Mouse (Mus musculus) frontal cortex, postnatal 14 days (tissue): ENCODE measurements at regions not wholly inside any gene's neighbourhood (a gene's known extent, or its start where the extent isn't known, plus 50 kb on each side); places are given as distances from the start of the nearest gene placed in this dataset.
A peak's percentile ranks its signal among the peaks of the same experiment; 100 is the strongest.

ENCODE experiments used
- DNase-seq, 2 experiments: peaks; one replicate each; pipeline ENCODE4 v3.0.0; 2022; ENCODE audit warnings: low spot score in 2 of 2

GRCm38 (mm10) chr13:51227836-51228235 is 57.0 kb downstream of the Nxnl2 start:
- no peak for DNase-seq

- peak; percentile 17 to 21 for DNase-seq
Observed at GRCm38 (mm10) chr13:51228862-51229770, 58.3 kb downstream of the Nxnl2 start.

GRCm38 (mm10) chr13:51229862-51230261 is 59.0 kb downstream of the Nxnl2 start:
- DNase-seq, result no peak

- no peak for DNase-seq
Observed at GRCm38 (mm10) chr13:51231586-51231985, 60.8 kb downstream of the Nxnl2 start.

DNA sequence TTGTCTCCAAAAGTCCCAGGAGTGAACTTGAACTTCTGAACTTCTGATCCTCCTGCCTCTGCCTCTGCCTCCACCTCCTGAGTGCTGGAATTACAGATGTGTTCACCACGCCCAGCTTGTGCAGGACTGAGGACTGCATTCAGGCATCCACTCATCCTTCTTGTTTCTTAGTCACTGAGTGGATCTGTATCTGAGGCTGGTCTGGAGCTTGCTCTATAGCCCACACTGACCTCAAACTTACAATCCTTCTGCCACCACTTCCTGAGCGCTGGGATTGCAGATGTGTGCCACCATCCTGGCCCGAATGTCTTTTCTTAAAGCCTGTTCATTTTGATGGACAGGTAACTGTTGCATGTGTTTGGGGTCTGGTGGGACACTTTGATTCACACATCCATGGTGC is 76.6 kb downstream of the Nxnl2 start:
- DNase-seq, result no peak

GRCm38 (mm10) chr13:51253371-51253770 is 82.5 kb downstream of the Nxnl2 start:
- DNase-seq, result no peak

DNA sequence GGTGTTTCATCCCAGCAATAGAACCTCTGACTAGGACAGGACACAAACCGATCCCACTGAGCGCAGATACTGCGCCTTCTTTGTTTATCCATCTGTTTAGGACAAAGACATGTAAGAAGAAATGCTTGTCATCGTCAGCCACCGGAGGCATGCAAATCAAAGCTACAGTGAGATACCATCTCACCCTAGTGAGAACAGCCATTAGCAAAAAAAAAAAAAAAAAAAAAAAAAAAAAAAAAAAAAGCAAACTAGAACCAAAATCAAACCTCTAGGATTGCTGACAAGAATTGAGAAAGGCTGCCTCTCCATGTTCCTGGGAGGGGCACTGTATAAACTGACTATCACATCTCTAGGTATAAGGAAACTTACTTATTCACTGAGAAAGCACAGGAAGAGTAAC is 84.9 kb downstream of the Nxnl2 start:
- DNase-seq, result no peak

DNA sequence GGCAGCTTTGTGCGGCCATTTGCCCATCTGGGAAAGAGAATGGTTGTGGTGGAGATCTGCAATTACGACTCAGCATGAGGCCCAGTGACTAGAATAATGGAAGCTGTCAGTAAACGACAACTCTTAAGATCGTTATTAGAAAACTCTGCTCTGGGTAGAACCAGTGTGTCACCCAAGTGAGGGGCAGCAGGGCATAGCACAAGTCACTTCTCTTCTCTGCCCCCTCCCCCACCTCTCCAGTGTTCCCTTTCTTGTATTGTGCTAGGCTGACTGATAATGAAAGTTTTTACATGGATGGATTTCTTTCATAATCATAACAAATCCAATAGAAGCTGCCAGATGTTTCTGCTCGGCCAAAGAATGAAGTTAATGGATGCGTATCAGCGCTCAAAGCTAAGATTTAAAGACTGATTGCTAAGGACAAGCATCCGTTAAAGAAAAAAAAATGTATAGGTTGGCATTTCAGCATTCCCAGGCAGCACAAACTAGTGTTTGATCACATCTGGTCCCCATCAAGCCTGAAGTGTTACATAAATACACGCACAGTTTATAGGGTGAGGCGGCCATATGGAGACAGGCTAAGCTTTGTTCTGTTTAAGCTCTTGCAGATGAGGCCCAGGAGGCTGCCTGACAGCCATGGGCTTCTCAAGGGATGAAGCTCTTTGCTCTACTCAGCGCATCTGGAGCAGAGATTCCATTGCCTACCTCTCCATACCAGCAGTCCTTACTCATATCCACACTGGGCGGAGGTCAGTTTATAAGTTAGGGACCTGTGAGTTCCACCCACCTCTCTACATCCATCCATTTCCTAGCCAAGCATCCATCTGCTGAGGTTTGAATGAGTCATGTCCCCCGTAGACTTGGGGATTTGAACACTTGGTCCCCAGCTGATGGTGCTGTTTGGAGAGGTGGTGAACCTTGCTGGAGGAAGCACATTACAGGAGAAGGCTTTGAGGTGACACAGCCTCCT is 88.2 kb downstream of the Nxnl2 start:
- no peak for DNase-seq

DNA sequence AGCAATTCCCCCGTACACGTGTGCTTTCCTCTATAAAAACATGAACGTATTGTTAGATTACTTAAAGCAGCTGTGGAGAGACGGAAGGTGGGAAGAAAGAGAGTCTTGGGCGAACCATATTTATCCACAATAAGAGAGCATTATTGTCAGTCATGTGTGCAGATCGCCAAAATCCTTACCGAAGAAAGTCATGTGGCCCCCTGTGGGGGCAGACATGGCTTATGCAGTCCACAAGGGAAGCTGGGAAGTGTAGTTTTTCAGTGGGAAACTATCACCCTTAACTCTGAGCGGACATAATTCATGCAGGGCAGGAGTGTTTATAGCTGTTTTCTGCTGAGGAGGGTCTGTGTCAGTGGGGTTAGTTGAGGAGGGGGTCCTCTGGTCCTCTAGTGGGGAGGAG is 90.8 kb downstream of the Nxnl2 start:
- no peak for DNase-seq

DNA sequence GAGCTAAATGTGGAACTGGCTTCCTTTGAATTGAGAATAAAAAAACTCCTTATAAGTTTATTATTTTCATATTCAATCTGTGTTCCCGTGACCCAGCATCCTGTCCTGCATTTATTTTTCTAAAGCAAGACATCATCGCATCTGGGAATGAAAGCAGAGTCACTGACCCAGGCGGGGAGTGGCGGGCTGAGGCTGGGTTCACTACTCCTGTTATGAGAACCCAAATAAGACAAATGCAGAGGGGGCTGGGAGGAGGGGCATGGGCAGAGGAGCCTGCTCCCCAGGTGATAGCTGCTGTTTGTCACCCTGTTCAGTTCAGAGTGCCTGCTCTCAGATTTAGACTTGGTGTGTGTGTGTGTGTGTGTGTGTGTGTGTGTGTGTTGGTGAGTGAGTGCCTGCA is 102.0 kb downstream of the Nxnl2 start:
- DNase-seq, result no peak

DNA sequence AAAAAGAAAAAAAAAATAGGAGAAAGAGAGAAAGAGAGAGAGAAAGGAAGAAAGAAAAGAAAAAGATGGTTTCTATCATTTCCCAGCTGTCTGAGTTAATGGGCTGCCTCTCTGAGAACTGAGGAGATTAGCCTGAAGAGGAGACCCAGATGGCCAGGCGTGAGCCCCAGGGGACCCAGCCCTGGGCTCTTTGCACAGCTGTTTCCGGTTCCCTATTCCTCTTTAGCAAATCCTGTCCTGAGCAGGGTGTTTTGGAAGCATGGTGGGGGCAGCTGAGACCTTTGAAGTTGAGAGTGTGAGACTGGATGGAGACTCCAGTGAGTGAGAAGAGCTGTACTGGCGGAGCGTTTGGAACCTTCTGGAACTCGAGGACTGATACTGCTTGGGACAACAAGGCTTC is 103.8 kb downstream of the Nxnl2 start:
- no peak for DNase-seq

DNA sequence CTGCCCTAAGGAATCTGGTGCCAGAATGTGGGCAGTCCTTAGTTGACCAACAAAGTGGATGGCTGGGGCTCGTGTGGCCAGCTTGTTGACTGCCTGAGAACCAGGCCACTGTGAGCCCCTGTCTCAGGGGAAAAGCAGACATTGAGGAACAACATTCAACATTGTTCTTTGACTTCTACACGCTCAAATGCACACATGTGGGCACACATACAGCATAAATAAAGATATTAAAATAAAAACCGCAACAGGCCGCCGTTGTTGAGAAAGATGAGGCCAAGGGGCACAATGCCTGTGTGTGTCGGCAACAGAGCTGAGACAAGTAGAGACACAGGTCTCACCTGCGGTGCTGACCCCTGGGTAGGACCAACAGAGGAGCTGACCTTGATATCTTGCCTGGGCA is 105.8 kb downstream of the Nxnl2 start:
- DNase-seq, result no peak

DNA sequence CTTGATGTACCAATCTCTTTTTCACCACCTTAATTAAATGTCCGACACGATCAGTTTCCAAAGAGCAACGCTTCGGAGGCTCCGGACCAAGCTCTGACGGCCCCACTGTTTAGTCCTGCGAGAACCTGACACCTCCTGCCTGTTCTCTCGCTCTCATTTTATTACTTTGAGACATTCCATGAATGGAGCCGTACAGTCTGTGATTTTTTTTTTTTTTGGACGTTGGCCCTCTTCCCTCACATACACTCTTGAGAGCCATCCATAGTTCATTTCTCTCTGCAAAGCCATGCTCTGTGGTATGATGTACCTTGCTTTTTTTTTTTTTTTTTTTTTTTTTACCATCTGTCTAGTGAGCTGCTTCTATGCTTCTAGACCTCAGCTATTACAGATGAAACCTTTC is 106.7 kb downstream of the Nxnl2 start:
- DNase-seq, result no peak

- DNase-seq, result no peak
Observed at GRCm38 (mm10) chr13:51279642-51280387, 109.0 kb downstream of the Nxnl2 start.

DNA sequence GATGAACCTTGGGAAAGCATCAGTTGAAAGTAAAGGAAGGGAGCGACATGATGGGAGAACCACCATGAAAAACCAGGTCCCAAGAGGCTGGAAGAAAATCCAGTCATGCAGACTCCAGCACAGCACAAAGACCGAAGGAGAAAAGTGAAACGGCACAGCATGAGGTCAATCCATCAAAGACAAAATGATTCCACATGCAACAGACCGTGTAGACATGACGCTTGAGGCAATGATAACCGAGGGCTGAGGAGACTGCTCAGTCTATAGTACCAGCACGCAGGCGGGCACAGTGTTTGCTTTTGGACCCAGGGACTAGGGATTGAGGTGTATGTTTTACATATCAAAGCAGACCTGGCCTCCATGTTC is 109.5 kb downstream of the Nxnl2 start:
- DNase-seq, result no peak

DNA sequence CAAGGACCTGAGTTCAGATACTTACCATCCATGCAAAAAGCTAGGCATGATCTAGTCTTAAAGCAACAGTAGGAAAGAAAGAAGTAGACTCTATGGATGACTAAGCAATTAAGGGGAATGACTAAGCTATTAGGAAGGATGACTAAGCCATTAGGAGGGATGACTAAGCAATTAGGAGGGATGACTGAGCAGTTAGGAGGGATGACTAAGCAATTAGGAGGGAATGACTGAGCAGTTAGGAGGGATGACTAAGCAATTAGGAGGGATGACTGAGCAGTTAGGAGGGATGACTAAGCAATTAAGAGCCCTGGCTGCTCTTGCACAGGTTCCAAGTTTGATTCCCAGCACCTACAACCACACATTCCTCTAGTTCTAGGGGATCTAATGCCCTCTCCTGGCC is 113.9 kb downstream of the Nxnl2 start:
- no peak for DNase-seq

- no peak for DNase-seq
Observed at GRCm38 (mm10) chr13:51289442-51289841, 118.6 kb downstream of the Nxnl2 start.

- DNase-seq, result no peak
Observed at GRCm38 (mm10) chr13:51290021-51290424, 118.4 kb upstream of the S1pr3 start.

- DNase-seq, result no peak
Observed at GRCm38 (mm10) chr13:51290926-51291325, 117.5 kb upstream of the S1pr3 start.

DNA sequence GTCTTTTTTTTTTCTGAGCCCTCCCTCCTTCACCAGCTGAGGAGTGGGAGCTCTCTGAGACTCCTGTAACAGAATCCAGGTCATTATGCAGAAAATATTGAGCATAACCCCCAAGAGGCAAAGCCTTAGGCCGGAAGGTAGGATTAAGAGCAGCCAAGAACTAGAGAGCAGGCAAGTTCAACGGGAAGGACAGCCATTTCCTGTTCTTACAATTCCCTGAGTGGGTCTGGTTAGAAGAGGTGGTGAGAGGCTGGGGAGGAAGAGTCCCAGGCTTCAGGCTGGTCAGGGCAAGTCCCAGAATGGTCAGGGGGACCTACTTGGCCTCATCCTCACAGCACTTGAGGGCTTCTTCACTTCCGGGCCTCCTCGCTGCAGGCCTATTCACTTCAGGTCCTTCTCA is 115.4 kb upstream of the S1pr3 start:
- DNase-seq, result no peak

DNA sequence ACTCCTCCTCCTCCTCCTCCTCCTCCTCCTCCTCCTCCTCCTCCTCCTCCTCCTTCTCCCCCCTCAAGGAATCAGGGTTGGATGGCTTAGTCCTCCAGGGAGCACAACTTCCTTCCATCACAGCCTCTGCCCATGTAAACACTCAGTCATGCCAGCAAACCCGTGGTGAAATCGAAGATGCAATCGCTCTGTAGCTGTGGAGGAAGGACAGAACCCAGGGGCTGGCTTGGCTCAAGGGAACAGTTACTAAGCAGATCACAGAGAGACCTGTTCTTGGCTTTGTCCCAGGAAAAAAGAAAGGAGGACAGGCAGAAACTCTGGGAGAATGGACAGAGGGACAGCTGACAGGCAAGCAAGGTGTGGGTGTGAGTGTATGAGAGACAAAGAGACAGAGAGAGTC is 112.6 kb upstream of the S1pr3 start:
- DNase-seq, result no peak
